Mouse (Mus musculus) right cerebral cortex, adult 2 months (tissue): ENCODE measurements at regions not wholly inside any gene's neighbourhood (a gene's known extent, or its start where the extent isn't known, plus 50 kb on each side); places are given as distances from the start of the nearest gene placed in this dataset.

Experiments
- DNase-seq, 2 experiments: peaks; one replicate each; pipeline ENCODE4 v3.0.0; 2021 to 2022; ENCODE audit warnings: low spot score in 2 of 2

GRCm38 (mm10) chr5:4697346-4698095 lies 60.3 kb downstream of the Fzd1 start:
- DNase-seq = no peak

DNA sequence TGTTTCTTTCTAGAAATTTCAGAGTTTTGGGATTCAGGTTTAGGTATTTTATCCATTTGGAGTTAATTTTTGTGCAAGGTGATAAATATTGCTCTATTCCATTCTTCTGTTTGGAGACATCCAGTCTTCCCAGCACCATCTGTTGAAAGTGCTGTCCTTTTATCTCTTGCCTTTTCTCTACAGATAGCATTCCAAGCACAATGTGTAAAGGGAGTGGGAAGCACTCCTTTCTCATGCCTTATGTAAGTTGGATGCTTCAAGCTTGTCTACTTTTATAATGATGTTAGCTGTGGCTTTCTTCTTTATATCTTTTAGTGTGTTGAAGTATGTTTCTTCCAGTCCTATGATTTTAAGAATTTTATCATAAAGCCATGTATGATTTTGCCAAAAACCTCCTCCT lies 61.1 kb downstream of the Fzd1 start:
- no peak for DNase-seq

GRCm38 (mm10) chr5:4689130-4689529 lies 68.7 kb downstream of the Fzd1 start:
- no peak for DNase-seq

DNA sequence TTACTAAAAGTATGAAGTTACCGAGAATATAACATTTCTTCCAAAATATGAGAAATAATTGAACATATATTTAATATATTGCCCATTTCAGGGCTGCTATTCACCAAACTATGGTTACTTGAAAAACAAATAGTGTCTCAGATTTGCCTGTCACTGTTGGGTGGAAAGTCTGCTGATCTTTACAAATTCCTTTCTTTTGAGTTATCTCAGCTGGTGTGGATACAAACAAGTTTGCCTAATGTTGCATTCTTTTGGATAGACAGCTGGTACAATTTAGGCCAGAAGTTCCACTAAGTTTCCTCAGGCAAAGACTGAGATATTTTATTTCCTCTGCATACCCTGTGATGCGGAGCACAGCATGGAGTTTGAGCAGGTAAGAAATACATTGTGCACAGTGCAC lies 82.5 kb downstream of the Fzd1 start:
- no peak for DNase-seq

DNA sequence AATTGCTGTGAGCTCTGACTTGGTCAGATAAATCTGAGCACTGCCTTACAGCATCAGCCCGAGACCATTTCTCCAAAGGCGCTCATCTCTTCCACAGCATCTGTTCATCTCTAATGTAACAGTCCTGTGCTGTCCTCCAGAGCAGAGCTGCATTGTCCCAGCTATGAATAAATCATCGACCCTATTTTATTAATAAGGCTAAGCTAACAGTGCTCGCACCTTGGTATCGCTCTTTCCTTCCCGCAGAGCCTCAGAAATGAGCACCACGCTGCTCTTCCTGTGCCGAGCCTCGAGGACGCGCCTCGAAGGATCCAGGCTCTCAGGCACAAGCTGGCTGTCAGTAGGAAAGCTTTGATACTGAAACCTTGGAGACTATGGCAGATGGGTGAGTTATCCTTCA lies 91.5 kb downstream of the Fzd1 start:
- no peak for DNase-seq

DNA sequence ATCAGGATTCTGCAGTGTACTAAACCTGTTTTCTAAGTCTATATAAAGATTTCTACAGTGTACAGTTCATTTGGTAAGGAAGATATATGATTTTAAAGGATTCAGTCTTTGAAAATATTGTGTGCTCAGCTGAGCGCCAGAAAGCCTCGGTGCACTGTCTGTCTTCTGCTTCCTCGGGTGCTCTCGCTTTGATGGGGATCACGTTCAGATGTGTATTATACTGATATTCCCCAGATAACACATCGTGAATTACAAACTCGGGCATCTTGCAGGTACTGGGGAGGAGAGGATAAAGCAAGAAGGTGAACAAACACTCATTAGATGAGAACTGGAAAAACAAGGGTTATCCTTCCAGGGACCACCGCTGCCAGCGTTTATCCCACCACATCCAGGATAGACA lies 91.9 kb downstream of the Fzd1 start:
- DNase-seq = no peak

- DNase-seq = no peak
Measured at GRCm38 (mm10) chr5:4664918-4665317, 92.9 kb downstream of the Fzd1 start.

GRCm38 (mm10) chr5:4664488-4664887 lies 93.3 kb downstream of the Fzd1 start:
- DNase-seq = no peak

DNA sequence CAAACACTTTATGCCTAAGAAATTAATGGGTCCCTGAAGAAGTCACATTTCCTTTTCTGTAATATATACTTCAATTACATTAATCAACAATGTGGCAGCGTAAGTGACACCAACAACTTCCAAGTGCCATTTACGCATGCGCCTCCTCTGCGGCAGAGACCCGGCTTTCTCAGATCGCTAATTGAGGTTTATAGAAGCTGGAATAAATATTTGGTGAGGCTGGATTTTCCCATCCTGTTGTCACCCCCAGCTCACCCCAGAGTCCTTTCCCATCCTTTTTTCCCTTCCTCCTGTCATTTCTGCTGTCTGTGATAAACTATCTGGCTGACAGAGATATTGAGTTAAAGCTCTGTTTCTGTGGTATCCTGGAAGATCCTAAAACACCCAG lies 95.6 kb downstream of the Fzd1 start:
- no peak for DNase-seq

DNA sequence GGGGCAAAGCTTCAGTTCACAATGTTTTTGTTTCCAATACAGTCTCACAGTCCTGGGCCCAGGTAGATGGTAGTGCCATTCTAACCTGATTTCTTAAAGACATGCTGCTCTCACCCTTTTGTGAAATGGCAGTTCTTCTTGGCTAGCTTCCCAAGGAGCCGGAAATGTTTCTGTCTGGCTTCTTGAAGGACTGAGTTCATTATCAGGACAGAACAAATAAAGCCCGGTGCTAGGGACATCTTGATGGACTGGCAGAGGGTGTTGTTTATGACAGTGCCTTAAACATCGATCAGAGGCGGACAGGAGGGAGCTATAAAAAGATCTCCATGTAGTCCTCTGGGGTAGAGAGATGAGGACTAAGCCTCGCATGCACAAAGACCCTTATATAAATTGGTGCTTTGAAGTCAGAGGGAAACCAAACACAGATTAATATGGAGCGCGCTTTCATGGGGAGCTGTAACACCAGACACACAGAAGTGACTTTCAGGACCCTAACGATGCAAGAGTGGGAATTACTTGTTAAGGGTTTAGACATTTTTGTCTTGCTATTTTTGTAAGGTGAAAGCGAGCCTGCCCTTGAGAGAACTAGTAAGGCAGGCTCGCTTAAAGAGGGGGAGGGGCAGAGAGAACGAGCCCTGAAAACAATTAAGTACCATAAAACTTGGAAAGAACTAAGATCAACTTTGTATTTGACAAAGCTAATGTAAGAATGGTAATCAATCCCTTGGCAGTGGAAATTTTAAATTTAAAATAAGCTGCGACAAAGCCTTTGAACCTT lies 96.2 kb downstream of the Fzd1 start:
- DNase-seq = no peak

DNA sequence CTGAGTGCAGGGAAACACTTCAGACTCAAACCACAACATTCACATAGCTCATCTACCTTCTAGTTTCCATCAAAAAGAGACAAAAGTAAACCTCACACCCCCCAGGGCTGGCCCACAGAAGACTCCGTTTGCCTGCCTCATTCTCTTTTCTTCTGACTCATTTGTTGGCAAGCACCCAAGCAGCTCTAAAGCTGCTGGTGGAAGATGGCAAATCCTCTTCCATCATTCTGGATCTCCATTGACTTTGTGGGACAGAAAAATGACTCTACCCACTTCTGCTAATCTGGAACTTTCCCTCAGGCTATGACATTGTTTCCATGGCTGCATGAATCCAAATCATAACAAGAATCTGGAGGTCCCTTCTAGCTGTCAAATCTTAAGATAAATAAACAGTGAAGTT lies 99.9 kb downstream of the Fzd1 start:
- DNase-seq = no peak

GRCm38 (mm10) chr5:4654186-4654585 lies 103.6 kb downstream of the Fzd1 start:
- DNase-seq = no peak

DNA sequence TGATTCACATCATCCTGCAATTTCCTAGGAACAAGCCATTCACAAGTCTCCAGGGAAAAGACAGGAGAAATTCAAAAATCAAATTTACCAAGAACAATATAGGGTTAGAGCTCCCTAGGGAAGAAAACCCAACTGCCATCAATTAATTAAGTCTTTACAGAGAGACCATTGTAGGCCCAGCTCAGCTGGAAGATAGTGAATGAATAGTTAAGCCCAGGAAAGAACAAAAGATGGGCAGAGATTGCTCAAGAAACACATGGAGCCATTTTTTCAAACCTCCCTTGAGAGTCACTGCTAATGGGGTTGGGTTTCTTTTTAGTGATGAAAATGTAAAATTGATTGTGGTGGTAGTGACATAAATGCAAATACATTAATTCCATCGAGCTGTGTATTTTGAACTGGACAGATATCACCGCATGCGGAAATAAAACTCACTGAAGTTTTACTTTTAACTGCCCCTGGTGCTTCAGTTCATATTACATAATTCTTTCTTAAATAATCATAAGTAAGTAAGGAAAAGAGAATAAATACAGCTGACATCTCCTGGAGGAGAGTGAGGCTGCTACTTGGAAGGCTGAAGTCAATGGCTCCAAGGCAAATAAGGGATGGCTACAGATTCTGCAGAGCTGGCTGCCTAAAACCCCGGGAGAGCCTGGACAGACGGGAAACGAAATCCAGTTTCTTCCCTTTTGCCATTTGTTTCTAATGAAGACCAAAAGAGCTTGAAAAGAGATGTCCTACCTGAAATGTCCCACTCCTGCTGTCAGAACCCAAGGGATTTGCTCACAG lies 106.5 kb downstream of the Fzd1 start:
- no peak for DNase-seq

DNA sequence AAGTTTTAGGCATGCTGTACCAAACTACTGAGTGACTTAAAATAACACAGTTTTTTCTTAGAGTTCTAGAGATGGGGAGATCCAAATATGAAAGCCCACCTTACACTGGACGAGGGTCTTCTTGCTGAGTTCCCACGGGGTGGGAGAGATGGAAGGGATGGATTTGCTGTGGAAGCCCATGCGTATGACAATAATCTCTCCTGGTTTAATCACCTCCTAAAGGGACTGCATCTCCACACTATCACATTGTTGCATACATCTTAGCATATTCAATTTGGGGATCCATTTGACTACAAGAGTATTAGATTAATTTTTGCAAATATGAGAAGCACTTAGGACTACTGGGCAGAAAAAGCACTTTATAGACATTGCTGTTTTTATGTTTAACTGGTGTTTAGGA lies 107.1 kb downstream of the Fzd1 start:
- DNase-seq = no peak

DNA sequence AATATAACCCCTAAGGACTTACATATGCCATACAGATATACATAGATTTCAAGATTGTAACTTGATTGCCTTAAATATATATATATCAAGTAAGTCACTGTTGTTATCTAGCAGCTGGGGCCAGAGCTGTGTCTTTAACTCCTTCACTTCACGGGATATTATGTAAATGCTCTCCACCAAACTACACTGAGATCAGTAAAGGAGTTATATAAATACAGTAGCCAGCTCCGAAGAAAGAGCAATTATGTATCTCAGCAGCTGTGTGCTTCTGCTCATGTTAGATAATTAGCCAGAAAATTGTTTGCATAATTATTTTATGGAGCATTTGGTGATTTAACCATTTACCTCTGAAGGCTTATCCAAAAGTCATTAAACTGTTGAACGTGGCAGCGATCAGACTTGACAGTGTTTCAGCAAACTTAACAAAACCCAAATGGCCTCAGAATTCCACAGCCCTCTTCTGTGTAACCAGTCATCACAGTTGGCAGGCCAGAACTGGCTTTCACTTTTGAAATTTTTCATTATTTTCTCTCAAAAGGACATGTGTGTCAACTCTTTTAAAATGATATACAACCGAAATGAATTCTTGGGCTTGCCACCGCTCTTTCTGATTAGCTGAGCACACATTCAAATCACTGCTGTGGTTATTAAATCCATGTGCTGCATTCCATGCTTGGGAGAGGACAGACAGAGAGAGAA lies 107.8 kb downstream of the Fzd1 start:
- no peak for DNase-seq

GRCm38 (mm10) chr5:4641041-4641440 lies 116.8 kb downstream of the Fzd1 start:
- no peak for DNase-seq

GRCm38 (mm10) chr5:4633763-4634162 lies 124.1 kb downstream of the Fzd1 start:
- DNase-seq = no peak

- no peak for DNase-seq
Measured at GRCm38 (mm10) chr5:4625206-4625605, 132.6 kb downstream of the Fzd1 start.

- no peak for DNase-seq
Measured at GRCm38 (mm10) chr5:4623625-4624024, 134.2 kb downstream of the Fzd1 start.

DNA sequence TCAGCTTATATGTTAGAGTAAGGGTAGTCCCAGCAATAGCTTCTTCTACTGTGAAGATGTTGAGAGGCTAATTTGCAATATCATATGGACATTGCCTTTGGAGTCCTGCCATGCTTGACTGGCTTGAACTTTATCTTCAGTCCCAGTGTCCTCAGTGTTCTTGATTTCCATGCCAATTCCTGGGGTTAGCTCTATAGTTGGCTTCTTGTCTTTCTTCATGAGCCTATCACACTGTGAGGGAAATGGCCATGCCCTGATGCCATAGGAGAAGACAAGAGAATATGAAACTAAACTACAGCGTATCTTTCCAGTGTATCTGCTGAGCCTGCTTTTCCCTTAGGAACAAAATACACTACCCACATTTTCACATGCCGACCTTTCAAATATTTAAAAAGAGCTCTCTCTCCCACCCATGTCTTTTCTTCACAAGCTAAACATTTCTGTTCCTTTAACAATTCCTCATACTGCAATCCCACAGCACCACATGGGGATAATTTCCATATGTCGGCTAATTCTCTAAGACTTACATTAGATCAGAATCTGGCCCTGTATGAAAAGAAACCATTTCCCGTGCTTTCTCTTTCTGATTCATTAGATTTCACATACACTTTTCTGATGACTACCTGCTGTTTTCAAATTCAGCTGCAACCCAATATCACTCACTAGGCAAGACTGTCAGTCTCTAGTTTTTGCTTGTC lies 137.2 kb downstream of the Fzd1 start:
- DNase-seq = peak in 1 of 2 experiments; percentile 5

DNA sequence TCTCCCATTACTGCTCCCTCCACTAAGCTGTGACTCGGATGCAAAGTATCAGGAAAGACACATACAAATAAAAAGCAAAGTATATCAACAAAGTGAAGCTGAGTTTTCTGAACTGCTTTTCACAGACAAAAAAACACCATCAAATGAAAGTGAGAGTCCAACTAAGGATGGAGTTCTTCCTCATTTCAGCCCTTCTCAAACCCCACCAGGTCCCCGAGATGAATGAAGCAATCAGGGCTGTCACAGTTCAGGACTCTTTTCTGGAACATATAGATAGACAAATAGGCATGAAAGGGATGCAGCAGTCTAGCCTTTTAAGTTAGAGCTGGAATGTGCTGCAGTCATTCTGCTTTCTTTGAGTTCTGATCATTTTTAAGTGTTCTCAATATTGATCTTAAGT lies 142.6 kb downstream of the Fzd1 start:
- DNase-seq = no peak
